Mouse (Mus musculus) monocyte, adult 5-6 weeks (primary cell): ENCODE measurements around the gene Gm815. TPM values are rescaled to one million over a fixed set of nuclear protein-coding genes. Genes with fewer than 3 reads are reported as not detected.

Source experiments
- ATAC-seq: fragments of 153-309, 156-312 bp; replicated peaks from 2 replicates; pipeline ENCODE4 v1.8.0; 2017; ENCODE audit warnings: mild to moderate bottlenecking; ENCODE audit not compliant: low TSS enrichment, insufficient number of reproducible peaks, severe bottlenecking, poor library complexity, low FRiP score
- total RNA-seq: library from RNA; stranded (forward); fragments of 200-1000, 200-491, 200-594 nt; gene quantifications from 3 replicates; pipeline ENCODE4 v1.2.3, GENCODE M21; 2017

Gm815 gene
- not detected in 3 replicates for total RNA-seq

GRCm38 (mm10) chr19:26885616-26886015 is at the start of gene Gm815:
TSS of gene Gm815 (plus strand) at chr19:26885881.
- no peak for ATAC-seq

- ATAC-seq: no peak
These were observed 48.1 kb upstream of the Gm815 start for GRCm38 (mm10) chr19:26837626-26838025.

GRCm38 (mm10) chr19:26843896-26844295 is 41.8 kb upstream of the Gm815 start:
- no peak for ATAC-seq

GRCm38 (mm10) chr19:26844813-26845212 is 40.9 kb upstream of the Gm815 start:
- no peak for ATAC-seq

DNA sequence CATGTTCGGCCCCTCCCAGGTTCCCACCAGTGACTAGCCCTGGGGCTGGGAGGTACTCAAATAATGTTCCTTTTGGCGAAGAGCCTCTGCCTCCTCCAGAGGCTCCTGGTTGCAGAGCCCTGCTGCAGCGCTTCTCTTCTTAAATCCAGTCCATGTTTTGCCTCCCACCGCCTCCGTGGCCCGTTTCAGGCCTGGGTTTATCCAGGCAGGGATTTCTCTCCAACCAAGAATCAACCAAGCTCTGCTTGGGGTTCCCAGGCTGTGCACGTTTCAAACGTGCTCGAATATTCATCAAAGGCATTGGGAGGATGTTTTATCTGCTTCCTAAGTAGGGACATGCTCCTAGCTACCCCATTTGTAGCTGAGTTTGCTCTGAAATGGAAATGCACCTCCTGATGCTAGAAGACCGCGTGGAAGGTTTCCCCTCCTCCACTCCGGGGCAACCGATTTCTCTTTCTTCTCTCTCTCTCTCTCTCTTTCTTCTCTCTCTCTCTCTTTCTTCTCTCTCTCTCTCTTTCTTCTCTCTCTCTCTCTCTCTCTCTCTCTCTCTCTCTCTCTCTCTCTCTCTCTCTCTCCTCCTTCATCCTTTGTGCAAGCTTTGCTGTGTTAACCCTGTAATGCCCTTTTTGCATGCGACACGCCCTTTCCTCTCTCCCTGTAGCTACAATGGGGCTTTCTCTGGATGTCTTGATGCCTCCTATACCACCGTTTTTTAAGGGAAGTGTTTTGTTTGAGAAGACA is 40.2 kb upstream of the Gm815 start:
- ATAC-seq: peak; percentile 86

- no peak for ATAC-seq
These were observed 39.7 kb upstream of the Gm815 start for GRCm38 (mm10) chr19:26846017-26846285.

DNA sequence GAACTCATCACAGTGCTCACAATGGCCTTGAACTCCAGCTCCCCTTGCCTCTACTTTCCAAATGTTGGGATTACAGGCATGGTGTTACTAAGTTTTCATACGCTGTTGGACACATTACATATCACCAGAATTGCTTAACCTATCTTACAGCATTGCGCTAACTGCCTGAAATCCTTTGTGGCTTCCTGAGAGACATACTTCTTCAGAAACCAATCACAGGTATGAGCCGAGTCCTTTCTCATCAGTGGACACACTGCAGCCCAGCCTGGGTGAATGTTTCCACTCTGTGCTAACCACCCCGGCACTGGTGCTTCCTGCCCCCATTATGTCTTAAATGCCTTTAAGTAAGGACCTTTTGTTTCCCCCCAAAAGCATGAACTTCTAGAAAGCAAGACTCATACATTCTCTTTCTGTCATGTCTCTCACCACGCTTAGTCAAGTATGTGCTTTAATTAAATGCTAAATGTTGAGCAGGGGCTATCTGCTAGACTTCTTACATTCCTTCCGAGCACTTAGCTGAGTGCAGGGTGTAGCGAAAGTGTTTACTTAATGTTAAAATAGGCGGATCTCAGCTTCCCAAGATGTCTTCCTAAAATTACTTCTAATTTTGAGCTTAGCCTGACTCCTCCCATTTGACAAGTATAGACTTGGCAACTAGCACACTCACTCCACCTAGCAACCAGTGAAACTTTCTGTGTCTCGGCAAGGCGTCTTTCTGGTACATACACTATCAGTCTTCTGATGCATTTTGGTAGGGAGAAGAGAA is 34.5 kb upstream of the Gm815 start:
- 0 out of 2 replicates have a peak, but pooled peaks have one; percentile 32 for ATAC-seq

DNA sequence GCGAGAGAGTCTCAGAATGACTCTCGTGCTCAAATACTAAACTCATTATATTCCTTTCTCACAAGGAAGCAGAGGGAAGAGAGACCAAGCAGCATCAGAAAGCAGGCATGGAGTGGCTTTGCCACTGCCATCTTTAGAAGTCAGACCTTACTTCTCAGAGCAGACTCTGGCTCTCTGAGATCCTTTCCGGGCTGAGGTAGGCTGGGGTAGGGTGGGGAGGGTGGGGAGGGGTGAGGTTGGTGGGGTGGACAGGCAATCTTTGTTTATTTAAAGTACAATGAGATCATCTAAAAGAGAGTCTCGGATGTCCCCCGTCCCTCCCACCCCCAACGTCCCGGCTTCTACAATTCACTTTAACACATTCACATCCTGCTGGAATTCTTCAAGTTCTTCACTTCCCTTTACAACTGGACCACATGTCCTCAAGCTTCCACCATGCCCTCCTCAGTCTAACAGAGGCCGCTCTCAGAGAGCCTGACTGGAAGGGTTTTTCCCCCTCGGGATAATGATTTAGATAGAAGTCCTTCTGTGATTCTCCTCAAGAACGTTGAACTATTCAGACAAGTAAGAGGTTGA is 33.3 kb upstream of the Gm815 start:
- no peak for ATAC-seq

GRCm38 (mm10) chr19:26853701-26854282 is 31.9 kb upstream of the Gm815 start:
- no peak for ATAC-seq

- ATAC-seq: no peak
These were observed 31.0 kb upstream of the Gm815 start for GRCm38 (mm10) chr19:26854661-26855060.

GRCm38 (mm10) chr19:26855152-26855551 is 30.5 kb upstream of the Gm815 start:
- ATAC-seq: no peak

GRCm38 (mm10) chr19:26858427-26859194 is 27.1 kb upstream of the Gm815 start:
- ATAC-seq: no peak

DNA sequence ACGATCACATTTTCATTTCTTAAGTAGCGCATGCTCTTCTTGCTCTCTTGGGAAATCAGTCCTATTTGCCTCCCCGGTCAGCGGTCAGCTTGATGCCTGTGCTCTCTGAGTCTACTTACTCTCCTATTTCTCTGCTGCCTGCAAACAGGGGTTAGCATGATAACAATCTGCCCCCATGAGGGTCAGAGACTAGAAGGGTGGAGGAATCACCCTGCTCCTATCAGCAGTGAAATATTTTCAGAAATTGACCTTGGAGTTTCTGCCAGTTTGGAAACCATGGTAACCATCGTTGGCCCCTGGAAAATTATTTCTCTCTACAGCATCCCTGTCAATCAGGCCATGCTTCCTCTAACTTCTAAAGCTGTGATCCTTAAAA is 26.5 kb upstream of the Gm815 start:
- no peak for ATAC-seq

DNA sequence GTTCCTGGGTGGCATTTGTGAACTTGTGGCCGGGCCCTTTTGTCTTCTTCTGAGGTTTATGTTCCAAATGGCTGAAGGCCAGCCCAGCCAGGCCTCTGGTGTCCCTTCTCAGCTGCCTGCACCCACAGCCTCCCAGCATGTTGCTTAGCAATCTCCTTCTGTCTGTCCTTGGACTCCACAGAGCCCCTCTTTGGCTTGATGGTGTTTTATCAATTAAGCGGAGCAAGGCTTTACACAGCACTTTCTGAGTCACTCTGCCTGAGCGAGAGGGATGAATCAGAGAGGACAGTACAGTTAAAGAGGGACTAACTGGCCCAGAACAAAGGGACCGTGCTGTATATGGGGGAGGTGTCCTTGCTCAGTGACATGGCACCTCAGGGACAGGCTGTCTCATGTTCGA is 22.0 kb upstream of the Gm815 start:
- ATAC-seq: no peak

DNA sequence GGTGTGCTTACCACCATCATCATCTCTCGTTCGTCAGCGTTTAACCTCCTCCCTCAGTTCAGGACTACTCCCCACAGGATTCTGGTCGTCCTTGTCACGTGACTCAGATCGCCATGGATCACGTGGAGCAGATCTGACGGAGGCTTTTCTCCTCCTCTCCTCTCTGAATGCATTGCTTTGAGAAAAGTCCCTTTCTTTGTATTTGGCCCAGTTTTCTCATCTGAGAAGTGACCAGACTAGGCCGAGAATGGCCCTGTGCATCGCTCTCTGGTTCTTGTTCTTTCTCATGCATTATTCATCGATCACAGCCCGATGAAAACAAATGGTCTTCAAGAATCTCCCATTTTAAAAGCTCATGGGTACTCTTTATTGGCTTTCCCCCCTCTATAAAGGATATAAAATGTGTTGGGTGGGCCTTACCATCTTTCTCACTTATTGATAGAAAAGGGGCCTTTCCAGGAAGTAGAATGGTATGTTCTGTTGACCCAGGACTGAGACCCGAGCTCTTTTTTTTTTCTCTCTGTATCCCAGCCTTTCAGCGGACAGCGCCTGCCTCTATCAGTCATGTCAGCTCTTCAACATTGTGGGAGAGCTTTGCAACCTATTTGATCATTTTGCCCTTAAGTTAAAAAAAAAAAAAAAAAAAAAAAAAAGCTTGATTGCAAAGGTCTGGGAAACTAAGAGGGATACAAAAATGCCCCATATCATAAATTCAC is 20.5 kb upstream of the Gm815 start:
- no peak for ATAC-seq

GRCm38 (mm10) chr19:26865736-26866135 is 19.9 kb upstream of the Gm815 start:
- ATAC-seq: no peak

- ATAC-seq: no peak
These were observed 16.1 kb upstream of the Gm815 start for GRCm38 (mm10) chr19:26869591-26869990.

- ATAC-seq: no peak
These were observed 15.4 kb upstream of the Gm815 start for GRCm38 (mm10) chr19:26870280-26870679.
